Mouse (Mus musculus) neutrophil, adult 5-6 weeks (primary cell): ENCODE measurements around the gene Mpzl3. TPM values are rescaled to one million over a fixed set of nuclear protein-coding genes. Genes with fewer than 3 reads are reported as not detected.
"Not testable (repeated sequence)": the region's sequence is repeated elsewhere in the genome, so short reads cannot be mapped to it uniquely, and the experiment has no call there.

Experiments
- ATAC-seq: fragments of 151-379, 151-347 bp; 2 replicates; pipeline ENCODE4 v1.8.0; 2017; ENCODE audit warnings: mild to moderate bottlenecking, moderate TSS enrichment; ENCODE audit not compliant: insufficient number of reproducible peaks, poor library complexity, low FRiP score, severe bottlenecking; ENCODE audit errors: extremely low read depth
- total RNA-seq: library from RNA; stranded (forward); fragments of 200-1000 nt; gene quantifications from 2 replicates; pipeline ENCODE4 v1.2.3, GENCODE M21; 2017

Gene Mpzl3
- total RNA-seq: 49.8 and 51.6 TPM in 2 replicates

GRCm38 (mm10) chr9:45055082-45055713 is at the start of gene Mpzl3:
Mpzl3 (plus strand) TSS chr9:45055186.
- peak; percentile 69 for ATAC-seq

- no peak for ATAC-seq
Measured at GRCm38 (mm10) chr9:45007404-45007803, 47.6 kb upstream of the Mpzl3 start.

GRCm38 (mm10) chr9:45008342-45008741 is 46.6 kb upstream of the Mpzl3 start:
- ATAC-seq: no peak

GRCm38 (mm10) chr9:45009180-45010078 is 45.6 kb upstream of the Mpzl3 start, which contains the start of gene Cd3e:
Cd3e (minus strand) TSS chr9:45009627.
- no peak for ATAC-seq

- ATAC-seq: no peak
Measured at GRCm38 (mm10) chr9:45010461-45010860, 44.5 kb upstream of the Mpzl3 start.

GRCm38 (mm10) chr9:45011291-45011690 is 43.7 kb upstream of the Mpzl3 start:
- ATAC-seq: no peak

GRCm38 (mm10) chr9:45014879-45015278 is 40.1 kb upstream of the Mpzl3 start:
- ATAC-seq: peak; percentile 61; the same call in 1 of the 2 replicates

- ATAC-seq: no peak
Measured at GRCm38 (mm10) chr9:45015841-45016240, 39.1 kb upstream of the Mpzl3 start.

GRCm38 (mm10) chr9:45018031-45018430 is 37.0 kb upstream of the Mpzl3 start:
- no peak for ATAC-seq

GRCm38 (mm10) chr9:45022800-45023199 is 32.2 kb upstream of the Mpzl3 start:
- peak; percentile 89 for ATAC-seq

GRCm38 (mm10) chr9:45023638-45024037 is 31.3 kb upstream of the Mpzl3 start:
- no peak for ATAC-seq

GRCm38 (mm10) chr9:45024187-45024586 is 30.8 kb upstream of the Mpzl3 start:
- no peak for ATAC-seq

- ATAC-seq: no peak
Measured at GRCm38 (mm10) chr9:45027376-45027775, 27.6 kb upstream of the Mpzl3 start.

GRCm38 (mm10) chr9:45030341-45030740 is 24.6 kb upstream of the Mpzl3 start:
- peak; percentile 44; the same call in 1 of the 2 replicates for ATAC-seq

- ATAC-seq: no peak
Measured at GRCm38 (mm10) chr9:45032261-45032660, 22.7 kb upstream of the Mpzl3 start.

- ATAC-seq: no peak
Measured at GRCm38 (mm10) chr9:45034526-45034925, 20.5 kb upstream of the Mpzl3 start.

- not testable (repeated sequence) for ATAC-seq
Measured at GRCm38 (mm10) chr9:45037803-45038202, 17.2 kb upstream of the Mpzl3 start.

- ATAC-seq: no peak
Measured at GRCm38 (mm10) chr9:45039499-45039898, 15.5 kb upstream of the Mpzl3 start, which contains the start of gene Mpzl2. Mpzl2 (plus strand) TSS chr9:45039799.

- no peak for ATAC-seq
Measured at GRCm38 (mm10) chr9:45040066-45040845, 14.7 kb upstream of the Mpzl3 start.
